Mouse (Mus musculus) lung, adult 2 months (tissue): ENCODE data around the gene St7. TPM values are rescaled to one million over a fixed set of nuclear protein-coding genes. Genes with fewer than 3 reads are reported as not detected.
A peak's percentile ranks its signal among the peaks of the same experiment; 100 is the strongest.

Source experiments
- DNase-seq: peaks from one replicate; pipeline ENCODE4 v3.0.0; 2022
- H3K4me1 ChIP-seq: fragments of 200-500 bp; 2 replicates; pipeline ENCODE4 v1.6.1; 2011; ENCODE audit warnings: low read length; ENCODE audit not compliant: control insufficient read depth, insufficient read depth
- H3K4me3 ChIP-seq: fragments of 200-500 bp; replicated peaks from 2 replicates; pipeline ENCODE3; 2011; ENCODE audit warnings: low read depth, mild to moderate bottlenecking, control low read depth, low read length; ENCODE audit errors: extremely low read depth
- CTCF ChIP-seq: fragments of 200-500 bp; IDR thresholded peaks from 2 replicates; pipeline ENCODE4 v1.5.1; 2011; ENCODE audit warnings: mild to moderate bottlenecking, low read length, control low read depth; ENCODE audit not compliant: insufficient read depth
- POLR2A ChIP-seq: fragments of 200-500 bp; IDR thresholded peaks from 2 replicates; pipeline ENCODE4 v1.6.1; 2011; ENCODE audit warnings: low read depth, mild to moderate bottlenecking, control low read depth, low read length, borderline replicate concordance; ENCODE audit errors: extremely low read depth
- WGBS: fragments of 180-500 bp; shearing (Covaris S2); methylation state at CpG from one replicate; pipeline ENCODE4 v1.1.7; 2018; 5-methylcytosine and 5-hydroxymethylcytosine counted together
- polyA plus RNA-seq: library from polyadenylated mRNA; depleted of rRNA; stranded (reverse); fragments of >200 nt; gene quantifications from 2 replicates; pipeline ENCODE4 v1.2.3, GENCODE M21; 2012

The St7 gene
- polyA plus RNA-seq, 1 experiment: 9.9 TPM

DNA sequence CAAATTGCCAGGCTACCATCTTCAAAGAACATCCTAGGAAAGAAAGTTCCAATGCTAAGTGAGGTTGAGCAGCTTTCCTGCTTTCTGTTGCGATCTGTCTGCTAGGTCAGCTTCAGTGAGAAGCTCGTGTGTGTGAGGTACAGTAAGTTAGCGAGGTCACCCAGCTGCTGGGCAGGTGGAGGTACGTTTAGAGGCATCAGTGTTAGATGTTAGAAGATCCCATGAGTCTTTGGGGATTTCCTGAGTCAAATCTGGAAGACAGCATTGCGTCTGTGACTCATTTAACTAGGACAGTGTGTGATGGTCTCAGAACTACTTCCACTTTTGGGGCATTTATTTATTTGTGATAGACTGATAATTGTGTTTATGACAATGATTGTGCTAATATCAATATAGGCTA is 39.0 kb downstream of the St7 start:
- H3K4me3 ChIP-seq: no peak overlapping the region
- no peaks in the 10 kb centered on the region; the same call in 1 of the 2 replicates for H3K4me1 ChIP-seq
- WGBS: 70% methylated on average over 5 of the region's 5 CpGs
- no peak for TF ChIP-seq POLR2A
- no peak for DNase-seq

DNA sequence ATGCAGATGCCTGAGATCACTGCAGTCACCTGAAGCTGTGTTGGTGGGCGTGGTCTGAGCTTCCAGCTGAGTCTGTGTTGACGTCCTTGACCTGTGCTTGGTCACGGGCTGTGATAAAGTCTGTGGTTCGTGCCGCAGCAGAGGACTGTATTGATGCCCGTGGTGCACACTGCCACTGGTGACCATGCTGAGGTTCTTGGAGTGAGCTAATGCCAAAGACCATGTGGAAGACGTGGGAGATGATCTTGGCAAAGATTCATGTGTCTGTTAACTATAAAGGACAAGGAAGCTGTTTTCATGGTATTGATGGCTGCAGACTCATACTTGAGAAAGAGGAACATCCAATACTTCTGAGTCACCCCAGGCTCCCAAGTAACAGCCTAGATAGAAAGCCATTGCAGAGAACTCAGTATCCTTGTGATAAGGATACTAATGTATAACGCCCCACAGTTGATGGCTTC is 41.2 kb downstream of the St7 start:
- WGBS: 77% methylated on average over 8 of the region's 8 CpGs
- no peaks in the 10 kb centered on the region for H3K4me1 ChIP-seq
- H3K4me3 ChIP-seq: no peak overlapping the region
- DNase-seq: no peak
- TF ChIP-seq POLR2A (no peak), CTCF (no peak)

DNA sequence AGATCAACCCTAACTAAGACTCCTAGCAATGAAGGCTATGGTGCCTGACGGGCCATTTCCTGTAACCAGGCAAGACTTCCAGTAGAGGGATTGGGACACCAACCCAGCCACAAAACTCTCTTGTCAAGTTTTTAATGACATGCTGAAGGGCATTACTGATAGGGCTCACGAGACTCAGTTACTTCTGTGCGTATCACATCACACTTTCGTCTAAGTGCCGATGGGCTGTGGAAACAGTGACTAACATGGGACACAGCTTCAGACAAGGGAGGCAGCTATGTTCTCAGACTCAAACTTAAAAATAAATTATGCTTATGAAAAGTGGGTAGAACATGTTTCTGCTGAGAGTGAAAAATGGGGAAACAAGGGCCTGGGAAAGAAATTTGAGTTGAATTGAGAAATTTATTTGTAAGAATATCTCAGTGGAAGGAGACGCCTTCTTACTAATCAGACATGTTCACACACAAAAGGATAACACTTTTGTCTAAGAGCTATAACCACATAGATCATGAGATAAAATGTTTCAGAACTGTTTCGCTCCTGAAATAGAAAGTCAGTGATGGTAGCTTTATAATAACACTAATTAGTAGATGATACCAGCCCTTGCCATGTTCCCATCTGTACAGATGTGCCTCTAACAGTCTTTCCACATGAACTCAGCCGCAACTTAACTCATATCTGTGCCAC is 44.7 kb downstream of the St7 start:
- Histone ChIP-seq H3K4me1 (no peaks in the 10 kb centered on the region), H3K4me3 (no peak overlapping the region)
- no peak for DNase-seq
- TF ChIP-seq POLR2A: no peak
- WGBS: 79% methylated on average over 8 of the region's 8 CpGs

DNA sequence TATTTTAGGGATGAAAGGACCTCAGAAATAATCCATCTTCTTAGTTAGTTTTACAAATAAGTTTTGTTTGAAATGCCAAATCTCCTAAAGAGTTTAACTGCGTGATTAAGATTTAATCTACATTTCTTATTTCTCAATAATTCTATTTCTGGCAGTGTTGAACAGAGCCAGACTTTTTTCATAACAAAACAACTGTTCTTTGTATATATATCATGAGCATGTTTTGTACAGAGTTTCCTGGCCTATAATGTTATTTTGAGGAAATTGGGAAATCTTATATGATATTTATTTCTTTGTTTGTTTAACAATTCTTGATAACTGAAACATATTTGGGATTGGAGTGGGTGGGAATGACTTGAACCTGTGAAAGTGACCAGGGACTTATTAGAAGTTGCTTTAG is 47.4 kb downstream of the St7 start:
- TF ChIP-seq POLR2A (no peak), CTCF (no peak)
- Histone ChIP-seq H3K4me1 (no peaks in the 10 kb centered on the region), H3K4me3 (no peak overlapping the region)
- WGBS: 72% methylated on average over 1 of the region's 1 CpGs
- no peak for DNase-seq

GRCm38 (mm10) chr6:17741639-17742038 is 48.9 kb downstream of the St7 start:
- H3K4me1 ChIP-seq: no peaks in the 10 kb centered on the region
- no peak for TF ChIP-seq POLR2A
- no peak for TF ChIP-seq CTCF
- 84% methylated on average over 6 of the region's 6 CpGs for WGBS
- no peak for DNase-seq
- no peak overlapping the region for H3K4me3 ChIP-seq

- WGBS: 89% methylated on average over 4 of the region's 4 CpGs
- DNase-seq: no peak
These were observed 49.5 kb downstream of the St7 start for GRCm38 (mm10) chr6:17742209-17742608.

DNA sequence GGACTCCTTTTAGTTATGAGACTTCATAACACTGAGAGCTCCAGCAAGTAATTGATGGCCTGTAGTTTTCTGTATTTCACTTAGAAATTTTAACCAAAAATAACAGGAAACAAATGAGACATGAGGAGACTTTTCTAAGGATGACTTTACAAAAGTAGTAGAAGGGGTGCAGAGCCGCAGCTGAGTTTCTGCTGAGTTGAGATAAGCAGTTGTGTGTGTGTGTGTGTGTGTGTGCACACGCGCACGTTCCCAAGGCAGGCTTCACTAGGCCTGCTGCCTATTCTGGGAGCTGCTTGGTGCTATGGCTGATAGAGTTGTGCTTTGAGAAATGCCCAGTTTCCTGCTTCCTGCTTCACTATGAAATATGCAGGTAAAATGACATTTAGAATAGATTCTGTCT is 50.6 kb downstream of the St7 start:
- TF ChIP-seq CTCF (no peak), POLR2A (no peak)
- Histone ChIP-seq H3K4me1 (no peaks in the 10 kb centered on the region), H3K4me3 (no peak overlapping the region)
- DNase-seq: no peak
- WGBS: 72% methylated on average over 4 of the region's 4 CpGs

More at GRCm38 (mm10) chr6:17742209-17742608, 49.5 kb downstream of the St7 start:
- TF ChIP-seq CTCF (no peak), POLR2A (no peak)
- Histone ChIP-seq H3K4me3 (no peak overlapping the region), H3K4me1 (no peaks in the 10 kb centered on the region)

DNA sequence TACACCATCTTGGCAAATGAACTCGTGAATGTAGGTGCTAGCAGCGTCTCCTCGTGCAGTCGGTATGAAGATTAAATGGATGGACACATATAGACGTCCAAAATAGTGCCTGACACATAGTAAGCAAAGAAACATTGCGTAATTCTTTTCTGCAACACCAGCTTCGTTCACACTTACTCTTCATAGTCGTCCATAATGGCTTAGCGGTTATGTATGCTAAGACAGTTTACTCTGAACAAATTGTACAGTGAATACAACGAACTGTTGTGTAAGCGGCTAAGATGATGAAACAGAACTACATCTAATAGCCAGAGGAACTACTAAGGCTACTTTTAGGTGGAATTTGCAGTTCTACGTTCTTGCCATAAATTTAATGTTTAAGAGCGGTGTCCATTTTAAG is 55.0 kb downstream of the St7 start:
- WGBS: 73% methylated on average over 13 of the region's 13 CpGs

GRCm38 (mm10) chr6:17748866-17749582 is 56.3 kb downstream of the St7 start:
- H3K4me1 ChIP-seq: 0 out of 2 replicates have a peak, but pooled peaks cover 2% of the 10 kb centered on the region

More for the DNA sequence above, 55.0 kb downstream of the St7 start:
- H3K4me1 ChIP-seq: 0 out of 2 replicates have a peak, but pooled peaks cover 2% of the 10 kb centered on the region
- TF ChIP-seq CTCF: no peak
- no peak for TF ChIP-seq POLR2A
- no peak overlapping the region for H3K4me3 ChIP-seq
- no peak for DNase-seq

GRCm38 (mm10) chr6:17749596-17749995 is 56.9 kb downstream of the St7 start:
- TF ChIP-seq POLR2A (no peak), CTCF (no peak)
- DNase-seq: no peak
- Histone ChIP-seq H3K4me1 (0 out of 2 replicates have a peak, but pooled peaks cover 2% of the 10 kb centered on the region), H3K4me3 (no peak overlapping the region)
- 74% methylated on average over 3 of the region's 3 CpGs for WGBS

More at GRCm38 (mm10) chr6:17748866-17749582, 56.3 kb downstream of the St7 start:
- peak; percentile 48 for DNase-seq
- peak overlapping the region; percentile 17 for H3K4me3 ChIP-seq
- TF ChIP-seq POLR2A (no peak), CTCF (no peak)
- 12% methylated on average over 18 of the region's 18 CpGs for WGBS
